Mouse (Mus musculus) olfactory bulb, adult 2 months (tissue): ENCODE measurements around the gene Map2k3. TPM values are rescaled to one million over a fixed set of nuclear protein-coding genes. Genes with fewer than 3 reads are reported as not detected.

Source experiments
- H3K27ac ChIP-seq: fragments of 200-500 bp; 2 replicates; pipeline ENCODE4 v1.5.1; 2012; ENCODE audit warnings: low read depth, low read length; ENCODE audit not compliant: insufficient read depth
- H3K4me1 ChIP-seq: fragments of 200-500 bp; 2 replicates; pipeline ENCODE4 v1.6.1; 2012; ENCODE audit warnings: low read length; ENCODE audit not compliant: control insufficient read depth, insufficient read depth
- H3K4me3 ChIP-seq: fragments of 200-500 bp; 2 replicates; pipeline ENCODE4 v1.5.1; 2012; ENCODE audit warnings: mild to moderate bottlenecking, low read depth, low read length, moderate library complexity; ENCODE audit not compliant: insufficient read depth
- CTCF ChIP-seq: fragments of 200-500 bp; IDR thresholded peaks from 2 replicates; pipeline ENCODE4 v1.5.1; 2012; ENCODE audit warnings: low read depth, mild to moderate bottlenecking, low read length, moderate library complexity; ENCODE audit not compliant: insufficient read depth
- POLR2A ChIP-seq: fragments of 200-500 bp; IDR thresholded peaks from 2 replicates; pipeline ENCODE4 v1.6.1; 2012; ENCODE audit warnings: mild to moderate bottlenecking, low read depth, low read length, moderate library complexity; ENCODE audit not compliant: insufficient read depth
- WGBS: fragments of 180-500 bp; shearing (Covaris S2); methylation state at CpG from one replicate; pipeline ENCODE4 v1.1.7; 2018; 5-methylcytosine and 5-hydroxymethylcytosine counted together
- polyA plus RNA-seq: library from polyadenylated mRNA; stranded (reverse); fragments of >200 nt; gene quantifications from 2 replicates; pipeline ENCODE4 v1.2.4, GENCODE M21; 2012; ENCODE audit warnings: low replicate concordance; ENCODE audit not compliant: missing spikeins, insufficient read depth, insufficient read length

The Map2k3 gene
- polyA plus RNA-seq, 1 experiment, result not detected

- H3K4me1 ChIP-seq, result peaks cover 7% of the 10 kb centered on the region; the same call in 1 of the 2 replicates
- no peak overlapping the region for H3K4me3 ChIP-seq
- TF ChIP-seq CTCF, result no peak
- TF ChIP-seq POLR2A, result no peak
- 78% methylated on average over 10 of the region's 10 CpGs for WGBS
- H3K27ac ChIP-seq, result no peak overlapping the region
These were observed 26.3 kb upstream of the Map2k3 start for GRCm38 (mm10) chr11:60905407-60906120.

- Histone ChIP-seq H3K4me1 (peaks cover 8% of the 10 kb centered on the region), H3K4me3 (no peak overlapping the region), H3K27ac (no peak overlapping the region)
- TF ChIP-seq POLR2A (no peak), CTCF (no peak)
- WGBS, result 91% methylated on average over 4 of the region's 4 CpGs
These were observed 25.4 kb upstream of the Map2k3 start for GRCm38 (mm10) chr11:60906449-60906848.

- Histone ChIP-seq H3K27ac (no peak overlapping the region), H3K4me1 (peaks cover 17% of the 10 kb centered on the region), H3K4me3 (no peak overlapping the region)
- TF ChIP-seq POLR2A (no peak), CTCF (no peak)
- WGBS, result 57% methylated on average over 3 of the region's 3 CpGs
These were observed 23.8 kb upstream of the Map2k3 start for GRCm38 (mm10) chr11:60908073-60908472.

- H3K27ac ChIP-seq, result no peak overlapping the region
- no peak overlapping the region for H3K4me3 ChIP-seq
- peaks cover 17% of the 10 kb centered on the region for H3K4me1 ChIP-seq
- WGBS, result 64% methylated on average over 1 of the region's 1 CpGs
- no peak for TF ChIP-seq CTCF
- TF ChIP-seq POLR2A, result no peak
These were observed 22.2 kb upstream of the Map2k3 start for GRCm38 (mm10) chr11:60909626-60910025.

- peak overlapping the region; percentile 76 for H3K4me3 ChIP-seq
- TF ChIP-seq POLR2A, result no peak
- peaks cover 21% of the 10 kb centered on the region for H3K4me1 ChIP-seq
- 26% methylated on average over 7 of the region's 7 CpGs for WGBS
- no peak overlapping the region for H3K27ac ChIP-seq
These were observed 19.3 kb upstream of the Map2k3 start for GRCm38 (mm10) chr11:60912525-60912973.

- WGBS, result under 1% methylated on average over 86 of the region's 86 CpGs
- H3K27ac ChIP-seq, result peak overlapping the region; percentile 91
- TF ChIP-seq CTCF (no peak), POLR2A (peak; percentile 72)
- H3K4me3 ChIP-seq, result peak overlapping the region; percentile 76
- peaks cover 21% of the 10 kb centered on the region for H3K4me1 ChIP-seq
These were observed 18.3 kb upstream of the Map2k3 start for GRCm38 (mm10) chr11:60913301-60914196.

GRCm38 (mm10) chr11:60914491-60914890 is 17.3 kb upstream of the Map2k3 start, which contains the start of gene Natd1:
TSS of gene Natd1 (minus strand) at chr11:60914750.
- peak within 1 kb of the TSS; percentile 76 for H3K4me3 ChIP-seq
- WGBS, result 11% methylated on average over 7 of the region's 7 CpGs
- H3K27ac ChIP-seq, result peak within 1 kb of the TSS; percentile 91
- peaks cover 20% of the 10 kb centered on the region for H3K4me1 ChIP-seq
- TF ChIP-seq POLR2A (no peak), CTCF (no peak)

- Histone ChIP-seq H3K4me3 (no peak overlapping the region), H3K4me1 (peaks cover 15% of the 10 kb centered on the region), H3K27ac (0 out of 2 replicates have a peak overlapping the region, but pooled peaks have one; percentile 41)
- WGBS, result 42% methylated on average over 4 of the region's 4 CpGs
- TF ChIP-seq CTCF, result no peak
- TF ChIP-seq POLR2A, result no peak
These were observed 16.6 kb upstream of the Map2k3 start for GRCm38 (mm10) chr11:60915201-60915600.

GRCm38 (mm10) chr11:60920021-60920420 is 11.8 kb upstream of the Map2k3 start:
- no peak overlapping the region for H3K27ac ChIP-seq
- H3K4me1 ChIP-seq, result 0 out of 2 replicates have a peak, but pooled peaks cover 4% of the 10 kb centered on the region
- TF ChIP-seq POLR2A (no peak), CTCF (no peak)
- H3K4me3 ChIP-seq, result no peak overlapping the region
- WGBS, result 84% methylated on average over 2 of the region's 2 CpGs
